Mouse (Mus musculus) midbrain, embryonic 11.5 days (tissue): ENCODE measurements around the gene Usp6nl. TPM values are rescaled to one million over a fixed set of nuclear protein-coding genes. Genes with fewer than 3 reads are reported as not detected.

ENCODE experiments used
- ATAC-seq: fragments of 200-750 bp; cut with Nextera tagmentation; 2 replicates; pipeline ENCODE4 v1.8.0; 2017; ENCODE audit warnings: moderate TSS enrichment, moderate library complexity; ENCODE audit not compliant: low FRiP score
- DNase-seq: peaks from one replicate; pipeline ENCODE4 v3.0.0; 2015; ENCODE audit warnings: low spot score; ENCODE audit errors: missing footprints
- H3K27ac ChIP-seq: fragments of 300-500 bp; sonication (generic); 2 replicates; pipeline ENCODE4 v1.5.1; 2014; ENCODE audit warnings: low read depth, low read length
- H3K27me3 ChIP-seq: fragments of 300-500 bp; sonication (generic); 2 replicates; pipeline ENCODE4 v1.6.1; 2014; ENCODE audit warnings: mild to moderate bottlenecking, low read length, moderate library complexity, mixed read lengths; ENCODE audit not compliant: control insufficient read depth, insufficient read depth
- H3K36me3 ChIP-seq: fragments of 300-500 bp; sonication (generic); 2 replicates; pipeline ENCODE4 v1.6.1; 2014; ENCODE audit warnings: mild to moderate bottlenecking, low read length, moderate library complexity, mixed read lengths; ENCODE audit not compliant: control insufficient read depth, insufficient read depth
- H3K4me1 ChIP-seq: fragments of 300-500 bp; sonication (generic); 2 replicates; pipeline ENCODE4 v1.6.1; 2014; ENCODE audit warnings: low read length; ENCODE audit not compliant: control insufficient read depth, insufficient read depth
- H3K4me2 ChIP-seq: fragments of 300-500 bp; sonication (generic); 2 replicates; pipeline ENCODE4 v1.6.1; 2014; ENCODE audit warnings: mild to moderate bottlenecking, moderate library complexity
- H3K4me3 ChIP-seq: fragments of 300-500 bp; sonication (generic); 2 replicates; pipeline ENCODE4 v1.5.1; 2014; ENCODE audit warnings: low read depth, low read length
- H3K9ac ChIP-seq: fragments of 300-500 bp; sonication (generic); 2 replicates; pipeline ENCODE4 v1.6.1; 2014; ENCODE audit warnings: low read length
- H3K9me3 ChIP-seq: fragments of 300-500 bp; sonication (generic); 2 replicates; pipeline ENCODE4 v1.6.1; 2016; ENCODE audit warnings: low read length; ENCODE audit not compliant: control insufficient read depth
- WGBS: fragments of 180-500 bp; shearing (Covaris S2); extraction: QIAGEN DNeasy Blood & Tissue Kit; methylation state at CpG from one replicate; pipeline ENCODE4 v1.1.7; 2014; 5-methylcytosine and 5-hydroxymethylcytosine counted together
- polyA plus RNA-seq: library from polyadenylated mRNA; unstranded; fragments of >200 nt; fragmentation: Nextera tagmentation; extraction: Ambion mirVana; gene quantifications from 2 replicates; pipeline ENCODE4 v1.2.1, GENCODE M21; 2014

The Usp6nl gene
- 15.9 and 18.2 TPM in 2 replicates for polyA plus RNA-seq

- Histone ChIP-seq H3K4me3 (peak within 1 kb of the TSS; percentile 68), H3K27ac (peak within 1 kb of the TSS; percentile 98), H3K4me2 (peak within 1 kb of the TSS; percentile 52), H3K27me3 (no peaks in the 10 kb centered on the region), H3K9me3 (no peaks in the 10 kb centered on the region), H3K9ac (peak within 1 kb of the TSS; percentile 95), H3K36me3 (no peaks in the 10 kb centered on the region), H3K4me1 (peaks cover 8% of the 10 kb centered on the region; the same call in 1 of the 2 replicates)
- ATAC-seq (peak; percentile 90), DNase-seq (peak; percentile 99)
- 0% methylated on average over 49 of the region's 75 CpGs for WGBS
Measured at GRCm38 (mm10) chr2:6322376-6322901, at the start of gene Usp6nl. TSS of gene Usp6nl (plus strand) at chr2:6322667.

- no peak overlapping the region for H3K4me2 ChIP-seq
- DNase-seq (no peak), ATAC-seq (no peak)
- no peaks in the 10 kb centered on the region for H3K9me3 ChIP-seq
- H3K27ac ChIP-seq, result no peak overlapping the region
- H3K9ac ChIP-seq, result no peak overlapping the region
- no peaks in the 10 kb centered on the region for H3K27me3 ChIP-seq
- H3K36me3 ChIP-seq, result no peaks in the 10 kb centered on the region
- 53% methylated on average over 10 of the region's 10 CpGs for WGBS
- no peaks in the 10 kb centered on the region for H3K4me1 ChIP-seq
- no peak overlapping the region for H3K4me3 ChIP-seq
Measured at GRCm38 (mm10) chr2:6273392-6273845, 49.0 kb upstream of the Usp6nl start.

GRCm38 (mm10) chr2:6278813-6279530 lies 43.5 kb upstream of the Usp6nl start:
- Histone ChIP-seq H3K4me1 (no peaks in the 10 kb centered on the region), H3K9ac (no peak overlapping the region), H3K27me3 (no peaks in the 10 kb centered on the region), H3K9me3 (no peaks in the 10 kb centered on the region), H3K36me3 (no peaks in the 10 kb centered on the region), H3K4me3 (no peak overlapping the region), H3K4me2 (no peak overlapping the region), H3K27ac (no peak overlapping the region)
- no peak for ATAC-seq
- DNase-seq, result no peak
- 89% methylated on average over 10 of the region's 10 CpGs for WGBS

- DNase-seq, result no peak
Measured at GRCm38 (mm10) chr2:6279614-6280301, 42.7 kb upstream of the Usp6nl start.

GRCm38 (mm10) chr2:6283569-6283968 lies 38.9 kb upstream of the Usp6nl start:
- Histone ChIP-seq H3K4me2 (no peak overlapping the region), H3K27ac (no peak overlapping the region), H3K36me3 (no peaks in the 10 kb centered on the region), H3K9ac (no peak overlapping the region), H3K27me3 (no peaks in the 10 kb centered on the region), H3K4me1 (no peaks in the 10 kb centered on the region), H3K4me3 (no peak overlapping the region), H3K9me3 (no peaks in the 10 kb centered on the region)
- WGBS, result 82% methylated on average over 2 of the region's 2 CpGs
- ATAC-seq, result no peak
- no peak for DNase-seq

More at GRCm38 (mm10) chr2:6279614-6280301, 42.7 kb upstream of the Usp6nl start:
- H3K4me1 ChIP-seq, result no peaks in the 10 kb centered on the region
- no peak overlapping the region for H3K4me3 ChIP-seq
- H3K4me2 ChIP-seq, result no peak overlapping the region
- H3K27me3 ChIP-seq, result no peaks in the 10 kb centered on the region
- no peak overlapping the region for H3K9ac ChIP-seq
- H3K9me3 ChIP-seq, result no peaks in the 10 kb centered on the region
- no peak overlapping the region for H3K27ac ChIP-seq
- 91% methylated on average over 10 of the region's 10 CpGs for WGBS
- no peaks in the 10 kb centered on the region for H3K36me3 ChIP-seq
- no peak for ATAC-seq

GRCm38 (mm10) chr2:6284784-6285183 lies 37.7 kb upstream of the Usp6nl start:
- H3K27me3 ChIP-seq, result no peaks in the 10 kb centered on the region
- no peaks in the 10 kb centered on the region for H3K36me3 ChIP-seq
- H3K9ac ChIP-seq, result no peak overlapping the region
- no peak overlapping the region for H3K4me3 ChIP-seq
- ATAC-seq (no peak), DNase-seq (no peak)
- H3K4me1 ChIP-seq, result no peaks in the 10 kb centered on the region
- no peaks in the 10 kb centered on the region for H3K9me3 ChIP-seq
- 90% methylated on average over 3 of the region's 3 CpGs for WGBS
- no peak overlapping the region for H3K27ac ChIP-seq
- no peak overlapping the region for H3K4me2 ChIP-seq

GRCm38 (mm10) chr2:6285794-6286193 lies 36.7 kb upstream of the Usp6nl start:
- no peak for ATAC-seq
- DNase-seq, result no peak
- Histone ChIP-seq H3K4me3 (no peak overlapping the region), H3K27ac (no peak overlapping the region), H3K36me3 (no peaks in the 10 kb centered on the region), H3K9me3 (no peaks in the 10 kb centered on the region), H3K9ac (no peak overlapping the region), H3K4me1 (no peaks in the 10 kb centered on the region), H3K4me2 (no peak overlapping the region), H3K27me3 (no peaks in the 10 kb centered on the region)
- 93% methylated on average over 1 of the region's 1 CpGs for WGBS

GRCm38 (mm10) chr2:6293825-6294444 lies 28.5 kb upstream of the Usp6nl start:
- DNase-seq, result no peak
- 83% methylated on average over 11 of the region's 11 CpGs for WGBS

More at GRCm38 (mm10) chr2:6293825-6294444, 28.5 kb upstream of the Usp6nl start:
- ATAC-seq, result no peak
- no peak overlapping the region for H3K27ac ChIP-seq
- H3K4me2 ChIP-seq, result no peak overlapping the region
- no peak overlapping the region for H3K4me3 ChIP-seq
- H3K27me3 ChIP-seq, result no peaks in the 10 kb centered on the region
- H3K9ac ChIP-seq, result no peak overlapping the region
- H3K36me3 ChIP-seq, result no peaks in the 10 kb centered on the region
- H3K9me3 ChIP-seq, result no peaks in the 10 kb centered on the region
- no peaks in the 10 kb centered on the region for H3K4me1 ChIP-seq
